Mouse (Mus musculus) urinary bladder, postnatal 36 days (tissue): ENCODE data around the gene Calcoco2.
A peak's percentile ranks its signal among the peaks of the same experiment; 100 is the strongest.

Experiments used
- DNase-seq, 2 experiments: peaks; one replicate each; pipeline ENCODE4 v3.0.0; 2022; ENCODE audit warnings: low spot score in 2 of 2, mixed read lengths in 1 of 2

Calcoco2 gene

DNA sequence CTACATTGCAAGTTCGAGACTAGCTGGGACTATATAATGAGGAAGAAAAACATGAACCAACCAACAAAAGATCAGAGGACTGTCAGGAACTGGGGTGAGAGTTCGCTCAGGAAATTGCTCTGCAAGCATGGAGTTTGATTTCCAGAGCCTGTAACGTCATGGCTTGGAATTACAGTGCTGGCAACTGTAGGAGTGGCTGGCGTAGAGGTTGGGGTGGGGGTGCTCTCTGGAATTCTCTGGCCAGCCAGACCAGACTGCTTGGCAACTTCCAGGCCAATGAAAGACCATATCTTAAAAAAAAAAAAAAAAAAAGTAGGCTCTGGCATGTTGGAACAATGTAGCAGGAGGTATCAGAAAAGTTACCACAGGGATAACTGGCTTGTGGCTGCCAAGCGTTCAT, 31.0 kb downstream of the Calcoco2 start:
- DNase-seq, result no peak

DNA sequence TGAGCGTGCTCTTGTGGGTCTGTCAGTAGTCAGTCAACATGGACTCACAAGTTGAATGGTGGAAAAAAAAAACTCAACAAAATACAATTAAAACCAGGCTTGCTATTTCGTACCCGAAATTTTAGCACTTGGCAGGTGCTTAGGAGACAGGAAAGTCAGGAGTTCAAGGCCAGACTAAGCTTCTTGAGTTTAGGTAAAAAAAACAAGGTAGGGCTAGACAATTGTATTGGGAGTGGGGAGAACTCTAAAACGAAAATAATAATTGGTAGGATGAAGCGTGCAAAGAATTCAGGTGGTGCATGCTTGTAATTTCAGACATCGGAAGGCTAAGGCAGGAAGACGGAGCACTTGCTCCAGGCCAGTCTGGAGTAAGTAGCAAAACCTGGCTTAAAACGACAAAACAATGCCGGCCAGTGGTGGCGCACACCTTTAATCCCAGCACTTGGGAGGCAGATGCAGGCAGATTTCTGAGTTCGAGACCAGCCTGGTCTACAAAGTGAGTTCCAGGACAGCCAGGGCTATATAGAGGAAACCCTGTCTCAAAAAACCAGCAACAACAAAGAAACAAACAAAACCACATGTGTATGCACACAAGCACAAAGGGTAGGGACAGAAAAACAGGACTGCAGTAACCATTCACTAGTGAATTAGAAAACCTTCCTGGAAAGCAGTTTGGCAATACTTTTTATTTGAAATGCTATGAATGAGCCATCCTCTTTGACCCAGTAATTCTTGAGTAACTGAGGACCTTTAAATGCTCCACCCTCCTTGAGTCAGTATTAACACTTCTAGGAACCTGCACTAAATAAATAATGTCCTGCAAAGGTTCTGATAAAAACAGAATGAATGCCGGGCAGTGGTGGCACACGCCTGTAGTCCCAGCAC, 35.3 kb downstream of the Calcoco2 start:
- no peak for DNase-seq

DNA sequence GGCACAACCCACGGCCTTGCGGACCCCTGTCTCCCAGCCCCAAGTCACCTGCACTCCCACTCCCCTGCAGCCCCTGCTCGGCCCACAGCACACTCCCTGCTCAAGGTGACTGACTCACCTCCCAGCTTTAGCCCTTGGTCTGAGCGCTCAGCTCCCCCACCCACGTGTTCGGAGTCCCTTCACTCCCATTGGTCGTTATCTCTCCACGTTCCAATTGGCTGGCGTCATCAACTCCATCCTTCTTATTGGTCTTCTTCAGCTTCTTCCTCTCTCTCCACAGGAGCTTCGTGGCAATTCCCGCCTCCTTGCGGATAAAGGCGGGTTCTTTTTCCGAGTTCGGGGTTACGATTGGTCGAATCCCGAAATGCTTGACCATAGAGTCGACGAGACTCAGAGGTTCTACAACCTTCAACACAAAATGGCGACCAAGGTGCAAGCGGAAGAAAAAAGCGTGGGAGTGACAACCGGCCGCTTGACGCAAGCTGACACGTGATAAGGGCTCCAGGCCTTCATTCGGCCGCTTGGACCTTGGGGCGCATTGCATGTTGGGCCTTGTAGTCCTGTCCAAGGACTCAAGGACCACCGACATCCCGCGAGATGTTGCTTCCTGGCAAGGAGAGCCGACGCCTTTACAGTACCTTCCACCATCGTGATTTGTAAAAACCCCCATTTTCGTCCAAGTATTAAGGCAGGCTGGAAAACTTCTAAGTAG, 36.1 kb downstream of the Calcoco2 start, which contains the start of gene Atp5g1:
TSS of gene Atp5g1 (minus strand) at position 162 of the 712 bp plus-strand sequence.
- peak; percentile 98 to 99 for DNase-seq

DNA sequence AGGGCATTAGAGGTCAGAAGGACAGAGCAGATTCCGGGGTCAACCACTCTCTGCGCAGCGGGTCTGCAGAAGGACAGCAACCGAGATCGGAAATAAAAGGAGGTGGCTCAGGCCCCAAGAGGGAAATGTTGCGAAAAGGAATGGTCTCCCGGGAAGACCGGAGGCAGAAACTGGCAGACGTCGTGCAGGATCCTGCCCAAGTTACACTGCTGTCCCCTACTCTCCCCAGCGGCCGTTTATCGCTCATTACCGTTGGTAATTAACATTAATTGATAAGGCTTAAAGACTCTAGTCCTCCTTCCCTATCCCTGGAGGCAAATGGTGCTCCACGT, 36.6 kb downstream of the Calcoco2 start:
- DNase-seq, result peak in 1 of 2 experiments; percentile 48

DNA sequence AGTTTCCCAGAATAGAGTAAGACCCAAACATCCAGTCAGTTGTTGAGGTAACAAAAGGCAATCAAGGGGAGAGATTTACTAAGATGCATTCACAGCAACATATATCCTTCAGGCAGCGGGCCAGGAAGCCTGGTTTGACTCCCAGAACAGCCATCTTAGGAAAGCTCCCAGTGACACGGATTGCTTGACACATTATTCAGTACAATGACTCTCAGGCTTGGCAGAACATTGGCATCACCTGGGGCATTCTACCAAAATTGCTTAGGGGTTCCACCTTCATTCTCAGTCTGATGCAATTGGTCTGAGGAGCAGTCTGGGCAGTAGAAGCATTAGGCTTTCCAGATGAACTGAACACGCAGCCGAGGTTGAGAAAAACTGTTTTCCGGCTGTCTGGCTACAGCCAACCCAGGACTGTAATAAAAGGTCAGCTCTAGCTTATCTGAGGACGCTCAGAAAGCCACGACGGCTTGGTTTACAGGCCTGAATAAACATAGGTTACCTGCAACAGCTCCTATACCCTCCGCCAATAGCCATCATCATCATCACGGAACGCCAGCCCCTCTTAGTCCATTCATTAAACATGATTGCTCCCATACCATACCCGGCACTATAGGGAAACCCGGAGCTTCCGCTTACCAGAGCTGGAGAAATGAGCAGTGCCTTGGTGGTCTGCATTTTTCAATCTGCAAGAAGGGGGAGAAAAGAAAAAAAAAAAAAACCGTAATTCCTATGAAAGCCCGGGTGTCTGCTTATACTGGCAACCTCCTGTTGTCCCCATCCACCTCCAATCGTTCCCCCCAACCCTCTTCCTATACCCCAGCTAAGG, 37.2 kb downstream of the Calcoco2 start:
- DNase-seq, result no peak

DNA sequence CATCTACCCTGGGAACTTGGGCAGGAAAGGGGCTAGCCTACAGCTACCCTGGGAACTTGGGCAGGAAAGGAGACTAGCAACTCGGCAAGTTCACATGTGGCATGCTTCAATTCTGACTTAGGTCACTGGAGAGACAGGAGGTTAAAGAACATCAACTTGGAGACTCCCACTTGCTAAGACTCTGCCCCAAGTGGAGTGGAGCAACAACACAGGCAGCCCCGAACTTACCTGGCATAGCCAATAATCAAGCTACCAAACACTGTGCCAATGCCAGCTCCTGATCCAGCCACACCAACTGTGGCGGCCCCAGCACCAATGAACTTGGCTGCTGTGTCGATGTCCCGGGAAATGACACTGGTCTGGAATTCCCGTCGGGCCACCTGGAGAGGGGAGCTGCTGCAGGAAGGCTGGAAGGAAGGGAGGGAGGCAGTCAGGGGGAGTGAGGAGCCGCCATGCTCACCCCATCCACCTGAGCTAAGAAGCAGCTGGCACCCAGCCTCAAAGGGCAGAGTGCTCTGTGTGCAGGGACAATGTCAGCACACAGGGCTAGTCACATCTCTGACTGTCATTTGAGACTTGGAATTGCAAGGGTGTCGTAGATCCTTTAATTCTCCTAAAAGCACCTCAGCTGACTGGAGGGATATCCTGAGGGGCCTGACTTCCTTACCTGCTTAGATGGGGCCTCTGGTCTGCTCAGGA, 38.3 kb downstream of the Calcoco2 start:
- DNase-seq, result no peak

DNA sequence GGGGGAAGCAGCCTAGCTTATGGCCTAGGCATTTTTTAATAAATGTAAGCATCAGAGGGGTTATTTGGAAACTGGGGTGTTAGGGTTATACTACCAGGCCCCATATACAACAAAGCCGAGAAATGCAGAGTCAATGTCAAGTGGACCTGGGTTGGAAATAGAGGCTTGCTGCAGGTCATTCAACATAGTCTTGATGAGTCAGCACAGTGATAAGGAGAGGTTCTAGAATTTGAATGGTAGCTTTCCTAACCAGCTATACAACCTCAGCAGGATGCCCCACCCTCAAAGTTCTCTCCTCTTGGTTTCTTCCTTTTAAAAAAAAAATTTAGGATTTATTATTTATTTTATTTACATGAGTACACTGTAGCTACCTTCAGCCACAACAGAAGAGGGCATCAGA, 40.8 kb downstream of the Calcoco2 start:
- no peak for DNase-seq

DNA sequence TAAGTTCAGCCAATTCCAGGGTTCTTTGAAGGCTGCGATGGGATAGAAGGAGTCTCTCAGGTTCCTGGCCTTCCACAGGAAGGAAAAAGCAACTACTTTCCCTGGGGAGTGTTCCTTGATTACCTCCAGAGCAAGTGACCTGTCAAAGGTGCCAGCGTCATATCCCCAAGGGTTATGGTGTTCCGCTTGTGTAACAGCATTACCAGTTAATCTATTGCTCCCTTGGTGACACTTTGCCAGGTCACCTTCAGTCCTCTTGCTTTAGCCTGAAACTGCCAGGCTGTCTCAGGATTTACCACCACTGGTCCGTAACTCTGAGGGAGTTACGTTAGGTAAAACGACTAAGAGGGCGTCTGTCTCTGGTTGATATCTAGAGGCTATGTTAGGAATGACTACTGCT, 41.4 kb downstream of the Calcoco2 start:
- no peak for DNase-seq

DNA sequence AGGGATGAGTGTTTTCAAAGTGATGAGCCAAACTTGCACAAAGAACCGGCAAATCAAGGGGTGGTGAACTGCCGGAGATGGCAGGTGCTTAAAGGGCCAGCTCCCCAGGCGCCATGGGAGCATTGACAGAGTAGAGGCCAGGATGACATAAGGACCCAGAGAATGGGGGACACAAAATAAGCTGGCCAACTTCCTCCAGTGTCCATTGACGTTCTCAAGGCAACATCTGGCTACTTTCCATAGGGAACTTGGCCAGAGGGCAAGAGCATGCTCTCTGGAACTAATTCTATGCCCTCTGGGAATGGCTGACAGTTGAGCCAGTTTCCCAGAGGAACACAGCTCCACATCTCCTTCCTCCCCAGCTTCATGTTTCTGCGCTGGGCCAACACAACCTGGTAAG, 43.5 kb downstream of the Calcoco2 start:
- DNase-seq, result no peak

DNA sequence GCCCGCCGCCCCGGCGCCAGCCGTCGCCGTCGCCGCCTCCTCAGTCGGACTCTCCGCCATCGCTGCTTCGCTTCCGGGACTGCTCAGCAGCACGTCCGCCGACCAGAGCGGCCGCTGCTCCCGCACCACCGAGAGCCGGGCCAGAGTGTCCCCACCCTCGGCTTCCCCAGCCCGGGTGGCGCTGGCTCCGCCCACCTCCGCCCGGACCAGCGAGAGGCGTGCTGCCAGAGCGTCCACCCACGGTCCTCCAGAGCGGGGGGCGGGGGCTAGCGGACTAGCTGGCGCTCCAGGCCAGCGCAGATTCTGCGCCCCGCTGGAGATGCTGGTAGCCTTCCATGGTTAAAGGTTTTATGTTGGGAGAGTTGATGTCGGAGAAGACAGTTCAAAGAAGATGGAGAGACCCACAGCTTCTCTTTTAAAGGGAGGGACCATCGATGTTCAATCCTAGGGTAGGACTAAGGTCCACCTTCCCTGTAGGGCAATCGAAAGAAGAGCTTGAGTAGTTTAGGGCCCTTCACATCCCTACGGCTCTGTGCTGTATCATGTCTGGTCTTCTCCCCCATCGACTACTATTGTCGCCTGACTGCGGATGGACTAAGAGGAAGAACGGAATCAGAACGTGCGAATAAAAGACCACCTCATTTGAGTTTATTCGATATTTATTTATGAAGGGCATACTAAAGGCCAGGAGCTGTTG, 46.4 kb downstream of the Calcoco2 start, which contains the start of gene Ube2z:
TSS of gene Ube2z (minus strand) at position 174 of the 697 bp plus-strand sequence.
- DNase-seq, result peak; percentile 96 to 97

DNA sequence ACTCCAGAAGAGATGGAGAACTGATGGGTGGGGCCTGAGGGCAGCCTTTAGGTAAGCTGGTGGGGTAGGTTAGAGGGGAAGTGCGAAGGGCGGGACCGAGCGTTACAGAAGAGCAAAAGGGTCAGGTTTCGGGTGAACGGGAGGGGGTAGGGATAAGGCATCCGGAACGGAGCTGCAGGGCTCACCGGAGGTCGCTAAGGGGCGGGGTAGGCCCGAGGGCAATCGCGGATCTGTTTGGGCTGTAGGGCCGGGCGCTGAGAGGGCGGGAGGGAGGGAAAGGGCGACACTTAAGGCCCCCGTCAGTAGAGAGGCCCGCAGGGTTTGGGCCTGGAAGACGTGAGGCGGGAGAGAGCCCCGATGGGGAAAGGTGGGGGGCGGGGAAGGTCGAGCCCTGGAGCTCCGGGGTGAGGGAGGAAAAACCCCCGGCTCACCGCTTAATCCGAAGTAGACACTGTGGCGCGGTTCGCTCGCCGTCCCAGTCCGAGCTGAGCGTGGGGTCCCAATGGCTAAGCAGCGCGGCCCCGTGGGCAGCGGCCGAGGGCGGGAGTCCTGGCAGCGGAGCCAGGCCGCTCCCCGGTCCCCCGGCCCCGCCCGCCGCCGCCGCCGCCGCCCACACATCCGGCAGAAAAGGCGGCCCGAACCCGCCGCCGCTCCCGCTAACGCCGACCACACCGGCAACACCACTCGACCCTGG, 47.1 kb downstream of the Calcoco2 start:
- peak; percentile 32 to 46 for DNase-seq

DNA sequence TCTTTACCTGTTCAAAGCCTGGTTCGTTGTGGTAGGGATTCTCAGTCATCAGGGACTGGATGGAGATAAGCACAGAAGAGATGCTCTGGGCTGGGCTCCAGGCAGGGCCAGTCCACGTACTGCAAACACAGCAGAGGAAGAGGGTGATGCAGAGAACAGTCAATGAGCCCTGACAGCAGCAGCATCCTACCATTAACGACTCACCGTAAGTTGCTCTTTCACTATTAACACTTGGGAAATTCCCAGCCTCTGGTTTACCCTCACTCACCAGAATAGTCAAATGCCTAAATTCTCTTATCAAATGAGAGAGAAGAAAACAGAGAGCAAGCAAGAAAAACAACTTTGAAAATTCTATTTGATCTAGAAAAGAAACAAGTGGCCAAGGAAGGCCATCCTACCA, 53.5 kb downstream of the Calcoco2 start:
- DNase-seq, result no peak

DNA sequence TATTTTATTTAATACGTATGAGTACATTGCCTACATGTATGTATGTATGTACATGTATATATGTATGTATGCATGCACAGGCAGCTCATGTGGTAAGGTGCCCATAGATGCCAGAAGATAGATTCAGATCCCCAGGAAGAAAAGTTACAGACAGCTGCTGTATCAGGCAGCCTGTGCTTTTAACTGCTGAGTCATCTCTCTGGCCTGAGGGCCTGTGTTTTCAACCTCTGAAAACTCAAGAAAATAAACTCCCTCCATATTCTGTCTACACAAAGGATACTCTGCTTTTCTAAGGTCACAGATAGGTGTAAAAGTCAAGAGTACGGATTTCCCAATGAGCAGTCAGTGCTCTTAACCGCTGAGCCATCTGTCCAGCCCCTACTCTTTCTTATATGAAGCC, 60.9 kb downstream of the Calcoco2 start:
- no peak for DNase-seq

DNA sequence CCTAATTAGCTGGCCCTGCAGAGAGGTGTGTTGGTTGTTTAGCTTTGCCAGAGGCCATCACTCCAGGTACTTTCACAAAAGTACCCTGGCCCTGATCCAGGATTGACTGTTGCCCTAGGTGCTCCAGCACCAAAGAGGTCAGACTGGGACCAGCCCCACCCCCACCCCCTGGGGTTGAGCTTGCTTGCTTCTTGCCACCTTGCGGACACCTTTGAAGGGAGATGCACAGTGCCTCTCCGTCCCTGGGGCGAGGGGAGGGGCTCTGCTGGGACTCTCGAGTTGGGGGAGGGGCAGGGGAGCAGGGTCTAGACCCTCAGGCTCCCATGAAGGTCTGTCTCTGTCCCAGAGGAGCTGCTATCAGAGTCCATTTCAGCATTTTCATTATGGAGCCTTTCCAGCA, 61.8 kb downstream of the Calcoco2 start:
- no peak for DNase-seq
